Mouse (Mus musculus) 416B (cell line): Measurements from ENCODE around the gene C1s1.
"Not testable (repeated sequence)": the region's sequence is repeated elsewhere in the genome, so short reads cannot be mapped to it uniquely, and the experiment has no call there.

Experiments
- DNase-seq: peaks from one replicate; pipeline ENCODE4 v3.0.0; 2011; ENCODE audit warnings: low read depth

Gene C1s1

DNA sequence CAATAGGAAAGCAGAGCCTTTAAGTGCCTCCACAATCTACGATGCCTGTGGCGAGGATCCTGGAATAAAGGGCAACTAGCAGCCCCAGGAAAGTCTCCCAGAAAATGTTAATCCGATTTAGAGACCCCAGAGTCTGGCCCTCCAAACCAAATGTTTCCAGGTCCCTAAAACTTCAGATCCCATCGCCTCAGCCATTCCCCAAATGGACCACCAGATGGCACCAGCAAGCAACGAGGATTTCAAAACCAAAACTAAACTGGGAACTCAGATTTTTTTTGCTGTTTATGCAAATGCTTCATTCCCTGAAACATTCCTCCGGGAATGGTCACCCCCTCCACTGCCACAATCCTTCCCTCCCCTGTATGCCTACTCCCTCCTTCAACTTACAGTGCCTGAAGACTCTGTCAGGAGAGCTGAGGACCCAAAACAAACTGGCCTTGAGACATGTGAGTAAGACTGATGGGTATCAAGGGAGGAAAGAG lies 29.8 kb downstream of the C1s1 start, which contains the start of gene C1ra:
Gene C1ra, plus strand, starts transcription at position 51 of the 482 bp plus-strand sequence.
- peak; percentile 69 for DNase-seq

DNA sequence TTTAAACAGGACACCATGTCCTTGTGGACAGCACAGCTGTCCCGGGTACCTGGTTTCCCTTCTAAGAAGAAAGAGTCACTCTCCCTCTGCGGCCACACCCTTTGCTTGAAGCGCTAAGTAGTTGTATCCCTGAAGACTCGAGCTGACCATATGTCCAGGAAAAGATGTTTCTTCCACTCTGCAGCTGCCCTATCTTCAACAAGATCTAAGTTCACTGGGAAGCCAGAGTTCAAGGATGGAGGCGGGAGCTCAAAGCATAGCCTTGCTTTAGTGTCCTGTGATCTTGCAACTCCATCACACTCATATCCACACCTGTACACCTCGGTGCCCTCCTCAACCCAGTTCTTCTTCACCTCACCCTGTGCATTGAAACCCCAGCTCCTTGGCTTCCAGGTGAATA lies 30.2 kb downstream of the C1s1 start:
- DNase-seq = no peak

- not testable (repeated sequence) for DNase-seq
Measured at GRCm38 (mm10) chr6:124509192-124509591, 33.0 kb downstream of the C1s1 start.

- DNase-seq = no peak
Measured at GRCm38 (mm10) chr6:124508292-124508691, 33.9 kb downstream of the C1s1 start.

DNA sequence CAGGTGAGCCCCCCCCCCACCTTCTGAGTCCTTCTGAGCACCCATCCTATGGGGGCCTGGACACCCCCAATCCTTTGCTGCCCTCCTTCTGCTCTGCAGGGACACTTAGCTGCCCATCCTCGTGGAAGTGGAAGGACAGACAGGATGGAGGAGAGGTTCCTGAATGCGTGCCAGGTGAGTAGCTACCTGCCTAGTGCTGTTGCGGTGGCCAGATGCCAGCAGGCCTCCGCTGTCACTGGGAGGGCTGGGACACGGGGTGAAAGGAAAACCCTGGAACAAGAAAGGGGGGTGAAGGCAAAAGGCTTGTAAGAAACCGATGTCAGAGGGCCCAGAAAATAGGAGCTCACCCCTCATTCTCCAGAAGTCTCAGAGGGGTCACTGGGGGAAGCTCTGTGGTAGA lies 35.2 kb downstream of the C1s1 start:
- DNase-seq = no peak

GRCm38 (mm10) chr6:124505028-124505427 lies 37.1 kb downstream of the C1s1 start:
- peak; percentile 63 for DNase-seq

DNA sequence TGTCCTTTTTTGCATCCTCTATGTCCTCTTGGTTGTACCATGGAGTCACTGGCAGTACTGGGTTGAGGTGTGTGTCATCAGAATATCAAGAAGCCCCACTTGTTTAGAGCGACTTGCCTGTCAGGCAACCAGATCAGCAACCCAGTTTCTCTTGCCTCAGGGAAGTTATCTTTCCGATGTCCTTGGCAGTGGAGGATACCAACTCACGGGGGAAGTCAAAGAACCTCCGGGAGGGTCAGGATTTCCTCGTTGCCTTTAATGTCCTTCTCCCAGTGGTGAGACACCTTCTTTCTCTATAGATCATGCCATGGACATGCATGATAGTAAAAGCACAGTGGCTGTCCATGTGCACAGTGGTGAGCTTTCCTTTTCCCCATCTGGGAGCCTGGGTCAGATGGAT lies 40.1 kb downstream of the C1s1 start:
- no peak for DNase-seq

GRCm38 (mm10) chr6:124501473-124501872 lies 40.7 kb downstream of the C1s1 start:
- no peak for DNase-seq

DNA sequence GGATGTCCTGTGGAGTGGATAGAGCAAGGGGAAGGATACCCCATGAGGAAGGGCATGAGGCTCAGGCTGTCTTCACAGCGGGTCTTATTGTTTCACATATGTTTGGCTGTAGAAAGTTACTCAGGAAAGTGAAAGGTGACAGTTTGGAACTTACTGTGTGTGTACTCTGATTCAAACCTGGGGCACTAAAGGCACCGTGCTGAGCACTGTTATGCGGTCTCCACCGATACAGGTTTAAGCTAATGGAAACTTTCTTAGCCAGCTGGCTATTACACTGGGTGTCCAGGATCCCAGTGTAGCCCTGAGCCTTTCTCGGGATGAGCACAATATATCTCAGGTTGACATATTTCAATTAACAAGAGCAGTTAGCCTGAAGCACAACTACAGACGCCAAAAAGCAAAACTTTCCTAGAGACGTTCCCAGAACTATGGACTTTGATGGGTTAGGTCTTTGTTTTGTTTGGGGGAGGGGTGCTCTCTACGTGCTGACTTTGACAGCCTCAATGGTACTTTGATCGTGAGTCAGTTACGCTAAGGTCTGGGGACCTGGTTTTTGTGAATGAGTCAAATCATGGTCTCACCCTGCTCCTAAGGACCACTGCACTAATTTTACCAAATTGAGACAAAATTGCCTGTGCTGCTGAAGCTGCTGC lies 42.1 kb downstream of the C1s1 start:
- no peak for DNase-seq

GRCm38 (mm10) chr6:124496054-124496453 lies 46.1 kb downstream of the C1s1 start:
- peak; percentile 61 for DNase-seq

GRCm38 (mm10) chr6:124493886-124494285 lies 48.3 kb downstream of the C1s1 start:
- DNase-seq = no peak

- DNase-seq = peak; percentile 92
Measured at GRCm38 (mm10) chr6:124492842-124493561, 49.2 kb downstream of the C1s1 start, which contains the start of gene C1rl. C1rl (plus strand) TSS chr6:124493113.

DNA sequence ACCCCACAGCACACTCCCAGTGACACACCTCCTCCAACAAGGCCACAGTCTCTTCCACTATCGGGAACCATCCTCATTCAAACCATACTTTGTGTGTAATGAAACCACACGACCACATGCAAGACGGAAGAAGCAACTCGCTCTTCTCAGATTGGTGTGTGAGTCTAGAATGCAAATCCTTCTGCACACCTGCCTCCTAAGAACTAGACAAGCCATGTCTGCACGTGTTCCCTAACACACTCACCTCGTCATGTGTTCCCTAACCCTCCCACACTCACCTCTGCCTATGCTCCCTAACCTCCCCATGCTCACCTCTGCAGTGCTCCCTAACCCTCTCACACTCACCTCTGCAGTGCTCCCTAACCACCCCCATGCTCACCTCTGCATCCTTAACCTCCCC lies 50.7 kb downstream of the C1s1 start:
- no peak for DNase-seq

GRCm38 (mm10) chr6:124488952-124489351 lies 53.2 kb downstream of the C1s1 start:
- no peak for DNase-seq

DNA sequence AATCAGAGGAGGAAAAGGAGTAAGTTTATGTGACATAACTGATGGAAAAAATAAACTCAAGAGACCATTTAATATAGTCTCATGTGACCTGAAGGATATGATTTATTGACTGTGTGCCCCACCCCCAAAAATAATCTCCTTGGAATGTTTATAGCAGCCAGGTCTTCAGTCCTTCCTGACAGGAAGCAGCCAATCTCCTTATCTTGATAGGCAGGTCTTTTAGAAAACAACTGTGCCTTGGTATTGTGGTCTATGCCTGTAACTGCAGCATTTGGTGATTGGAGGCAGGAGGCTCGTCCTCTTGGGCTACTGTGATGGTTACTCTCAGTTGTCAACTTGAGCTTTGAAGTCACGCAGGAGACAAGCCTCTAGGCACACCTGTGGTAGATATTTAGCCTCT lies 54.6 kb downstream of the C1s1 start:
- peak; percentile 75 for DNase-seq

DNA sequence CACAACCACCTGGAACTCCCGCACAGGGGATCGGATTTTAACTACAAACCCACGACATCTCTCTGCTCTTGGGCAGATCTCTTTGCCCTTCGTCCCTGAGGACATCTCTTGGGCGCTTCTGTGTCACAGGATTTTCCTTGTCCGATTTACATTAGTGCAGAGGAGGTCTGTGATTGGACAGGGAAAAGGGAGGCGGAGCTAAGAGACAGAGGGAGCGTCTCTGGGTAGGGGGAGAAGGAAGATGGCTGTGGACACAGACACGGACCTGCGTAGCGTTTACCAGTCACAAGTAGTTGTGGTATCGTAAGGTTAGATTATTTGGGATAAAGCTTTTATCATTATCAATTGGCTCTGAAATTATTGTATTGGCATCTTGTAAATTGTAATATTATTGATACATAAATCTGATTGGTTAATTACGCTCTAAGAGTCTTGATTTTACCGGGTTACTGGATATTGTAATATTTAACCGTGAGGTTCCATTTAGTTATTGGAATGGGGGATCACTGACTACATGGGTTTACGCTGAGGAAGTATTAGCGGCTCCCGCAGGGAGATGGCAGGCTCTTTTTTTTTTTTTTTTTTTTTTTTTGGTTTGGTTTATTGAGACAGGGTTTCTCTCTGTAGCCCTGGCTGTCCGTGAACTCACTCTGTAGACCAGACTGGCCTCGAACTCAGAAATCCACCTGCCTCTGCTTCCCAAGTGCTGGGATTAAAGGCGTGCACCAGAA lies 56.6 kb downstream of the C1s1 start:
- no peak for DNase-seq

DNA sequence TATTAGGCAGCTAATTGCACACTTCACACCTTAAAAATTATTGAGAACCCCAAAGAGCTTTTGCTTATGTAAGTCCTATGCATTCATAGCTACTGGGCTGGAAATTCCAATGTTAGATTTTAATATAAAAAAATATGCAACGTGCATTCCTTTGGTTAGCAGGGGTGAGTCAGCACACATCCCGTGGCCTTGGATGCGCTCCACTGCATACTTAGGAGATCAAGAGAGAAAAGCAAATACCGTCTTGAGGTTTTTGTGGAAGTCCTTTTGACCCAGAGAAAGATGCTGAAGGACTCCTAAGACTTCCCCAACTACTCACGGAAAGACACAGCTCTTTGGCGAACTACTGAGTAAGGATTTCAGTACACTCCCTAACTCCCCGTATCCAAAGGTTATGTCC lies 57.3 kb downstream of the C1s1 start:
- DNase-seq = peak; percentile 62

GRCm38 (mm10) chr6:124483831-124484230 lies 58.3 kb downstream of the C1s1 start:
- peak; percentile 36 for DNase-seq

DNA sequence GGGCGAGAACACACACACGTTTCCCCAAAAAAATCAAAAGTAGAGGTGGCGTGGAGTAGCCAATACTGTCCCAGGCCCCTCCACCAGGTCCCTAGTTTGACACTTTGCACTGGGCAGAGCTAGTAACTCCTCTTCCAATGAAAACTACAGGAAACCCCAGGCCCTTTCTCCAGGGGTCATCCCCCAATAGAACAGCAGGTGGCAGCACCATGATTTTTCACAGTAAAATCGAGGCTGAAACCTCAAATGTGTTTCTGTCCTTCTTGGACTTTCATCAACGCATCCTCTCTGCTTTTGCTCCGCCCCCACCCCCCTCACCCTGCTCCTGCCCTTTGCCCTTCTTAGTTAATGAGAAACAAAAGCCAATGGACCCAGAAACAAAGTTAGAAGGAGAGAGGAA lies 60.6 kb downstream of the C1s1 start:
- peak; percentile 71 for DNase-seq
